Mouse (Mus musculus): Measurements from ENCODE around the gene Myadm.
"Not testable (repeated sequence)": the region's sequence is repeated elsewhere in the genome, so short reads cannot be mapped to it uniquely, and the experiment has no call there.

DNA sequence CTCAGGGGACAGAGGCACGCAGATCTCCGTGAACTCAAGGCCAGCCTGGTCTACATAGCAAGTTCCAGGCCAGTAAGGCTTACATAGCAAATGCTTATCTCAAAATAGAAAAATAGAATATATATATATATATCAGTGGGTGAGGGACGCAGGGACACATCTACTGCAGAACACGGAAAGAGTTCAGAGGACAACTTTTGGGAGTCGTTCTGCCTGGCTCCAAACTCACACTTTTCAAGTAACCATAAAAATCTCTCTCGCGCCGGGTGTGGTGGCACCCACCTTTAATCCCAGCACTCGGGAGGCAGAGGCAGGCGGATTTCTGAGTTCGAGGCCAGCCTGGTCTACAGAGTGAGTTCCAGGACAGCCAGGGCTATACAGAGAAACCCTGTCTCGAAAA is 3.4 kb downstream of the Myadm start:
- TF ChIP-seq CTCF (conservative IDR thresholded peaks at IDR 0.05; ENCODE audit: insufficient read depth, insufficient read length, low read depth, low read length); POLR2A (IDR thresholded peaks at IDR 0.05; ENCODE audit: low read depth, low read length): not testable (repeated sequence)

Data from kidney, adult 2 months (tissue).